Mouse (Mus musculus) embryonic fibroblast, embryonic 13.5 days (primary cell): ENCODE measurements around the gene Klf12.
"Not testable (repeated sequence)": the region's sequence is repeated elsewhere in the genome, so short reads cannot be mapped to it uniquely, and the experiment has no call there.

Source experiments
- CTCF ChIP-seq: IDR thresholded peaks from 2 replicates; pipeline ENCODE4 v1.5.1; 2011; ENCODE audit warnings: mild to moderate bottlenecking, control low read depth, low read length, moderate library complexity, borderline replicate concordance; ENCODE audit not compliant: insufficient read depth
- POLR2A ChIP-seq: IDR thresholded peaks from 2 replicates; pipeline ENCODE4 v1.6.1; 2011; ENCODE audit warnings: low read depth, mild to moderate bottlenecking, control low read depth, low read length, moderate library complexity

GRCm38 (mm10) chr14:99854467-99854807, 430.0 kb downstream of the Klf12 start:
- TF ChIP-seq CTCF, POLR2A: not testable (repeated sequence)
